Mouse (Mus musculus) kidney, embryonic 15.5 days (tissue): Measurements from ENCODE around the gene Arrdc4. TPM values are rescaled to one million over a fixed set of nuclear protein-coding genes. Genes with fewer than 3 reads are reported as not detected.
A peak's percentile ranks its signal among the peaks of the same experiment; 100 is the strongest.

ENCODE experiments used
- ATAC-seq: fragments of 200-750 bp; cut with Nextera tagmentation; replicated peaks from 2 replicates; pipeline ENCODE4 v1.8.0; 2017; ENCODE audit warnings: moderate TSS enrichment; ENCODE audit not compliant: low FRiP score
- H3K27ac ChIP-seq: fragments of 300-500 bp; sonication (generic); 2 replicates; pipeline ENCODE4 v1.5.1; 2015; ENCODE audit warnings: mild to moderate bottlenecking, inconsistent platforms
- H3K27me3 ChIP-seq: fragments of 300-500 bp; sonication (generic); 2 replicates; pipeline ENCODE4 v1.6.1; 2015; ENCODE audit warnings: inconsistent platforms
- H3K36me3 ChIP-seq: fragments of 300-500 bp; sonication (generic); 2 replicates; pipeline ENCODE4 v1.6.1; 2015; ENCODE audit warnings: inconsistent platforms
- H3K4me1 ChIP-seq: fragments of 300-500 bp; sonication (generic); 2 replicates; pipeline ENCODE4 v1.6.1; 2015; ENCODE audit warnings: inconsistent platforms
- H3K4me2 ChIP-seq: fragments of 300-500 bp; sonication (generic); 2 replicates; pipeline ENCODE4 v1.6.1; 2015; ENCODE audit warnings: moderate library complexity, mild to moderate bottlenecking, inconsistent platforms
- H3K4me3 ChIP-seq: fragments of 300-500 bp; sonication (generic); replicated peaks from 2 replicates; pipeline ENCODE4 v1.5.1; 2015; ENCODE audit warnings: mild to moderate bottlenecking, inconsistent platforms
- H3K9ac ChIP-seq: fragments of 300-500 bp; sonication (generic); 2 replicates; pipeline ENCODE4 v1.6.1; 2015; ENCODE audit warnings: mild to moderate bottlenecking, inconsistent platforms
- H3K9me3 ChIP-seq: fragments of 300-500 bp; sonication (generic); replicated peaks from 2 replicates; pipeline ENCODE4 v1.6.1; 2016; ENCODE audit warnings: inconsistent platforms
- WGBS: fragments of 180-500 bp; shearing (Covaris S2); methylation state at CpG from one replicate; pipeline ENCODE4 v1.1.7; 2015; ENCODE audit warnings: mixed read lengths; 5-methylcytosine and 5-hydroxymethylcytosine counted together
- polyA plus RNA-seq: library from polyadenylated mRNA; unstranded; fragments of >200 nt; fragmentation: Nextera tagmentation; extraction: Ambion mirVana; gene quantifications from 2 replicates; pipeline ENCODE4 v1.2.1, GENCODE M21; 2015

Gene Arrdc4
- polyA plus RNA-seq, 1 experiment from 2014 or later: 27.6 TPM

DNA sequence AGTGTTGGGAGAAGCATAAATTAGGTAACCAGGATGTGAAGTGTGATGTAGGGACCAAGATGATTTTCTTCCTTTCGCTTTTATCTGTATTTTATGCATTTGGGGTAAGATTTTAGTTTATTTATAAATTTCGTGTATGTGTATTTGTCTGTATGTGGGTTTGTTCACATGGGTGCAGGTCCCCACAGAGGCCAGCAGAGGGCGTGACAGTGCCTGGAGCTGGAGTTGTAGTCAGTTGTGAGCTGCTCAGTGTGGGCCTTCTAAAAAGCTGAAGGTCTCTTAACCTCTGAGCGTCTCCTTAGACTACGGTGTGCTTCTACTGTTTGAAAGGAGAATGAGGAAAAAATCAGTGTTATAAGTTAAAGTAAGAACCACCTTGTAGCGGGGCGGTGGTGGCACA lies 43.9 kb downstream of the Arrdc4 start:
- Histone ChIP-seq H3K9ac (no peak overlapping the region), H3K9me3 (no peaks in the 10 kb centered on the region), H3K36me3 (no peaks in the 10 kb centered on the region), H3K4me2 (no peak overlapping the region), H3K4me3 (no peak overlapping the region), H3K27me3 (no peaks in the 10 kb centered on the region), H3K4me1 (no peaks in the 10 kb centered on the region), H3K27ac (no peak overlapping the region)
- WGBS: 94% methylated on average over 7 of the region's 7 CpGs
- no peak for ATAC-seq

DNA sequence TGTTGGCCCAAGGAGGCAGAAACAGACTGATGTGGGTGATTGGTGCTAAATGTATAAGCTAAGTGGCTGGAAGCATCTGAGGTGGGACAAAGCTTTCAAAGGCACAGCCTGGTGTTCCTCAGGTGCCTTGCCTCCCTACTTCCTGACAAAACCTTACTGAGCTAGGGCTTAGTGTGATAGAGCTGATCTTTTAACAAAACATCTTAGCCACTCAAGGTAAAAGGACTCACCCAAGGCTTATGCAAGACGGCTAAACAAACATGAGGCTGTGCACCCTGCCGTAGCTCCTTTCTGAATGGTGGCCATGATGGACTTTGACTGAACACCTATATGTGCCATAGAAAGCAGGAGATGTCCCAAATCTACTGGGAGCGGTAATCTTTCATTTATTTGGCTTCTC lies 51.7 kb downstream of the Arrdc4 start:
- H3K4me3 ChIP-seq: no peak overlapping the region
- WGBS: 94% methylated on average over 3 of the region's 3 CpGs
- H3K27ac ChIP-seq: no peak overlapping the region
- H3K9ac ChIP-seq: no peak overlapping the region
- H3K36me3 ChIP-seq: no peaks in the 10 kb centered on the region
- no peaks in the 10 kb centered on the region for H3K4me1 ChIP-seq
- ATAC-seq: no peak
- H3K4me2 ChIP-seq: no peak overlapping the region
- no peaks in the 10 kb centered on the region for H3K27me3 ChIP-seq
- H3K9me3 ChIP-seq: no peaks in the 10 kb centered on the region

GRCm38 (mm10) chr7:68696908-68697307 lies 52.1 kb downstream of the Arrdc4 start:
- peak; percentile 62; the same call in 1 of the 2 replicates for ATAC-seq
- H3K4me2 ChIP-seq: no peak overlapping the region
- no peak overlapping the region for H3K9ac ChIP-seq
- no peaks in the 10 kb centered on the region for H3K36me3 ChIP-seq
- H3K4me1 ChIP-seq: no peaks in the 10 kb centered on the region
- H3K27me3 ChIP-seq: no peaks in the 10 kb centered on the region
- no peak overlapping the region for H3K27ac ChIP-seq
- H3K4me3 ChIP-seq: no peak overlapping the region
- no peaks in the 10 kb centered on the region for H3K9me3 ChIP-seq
- 47% methylated on average over 6 of the region's 6 CpGs for WGBS

DNA sequence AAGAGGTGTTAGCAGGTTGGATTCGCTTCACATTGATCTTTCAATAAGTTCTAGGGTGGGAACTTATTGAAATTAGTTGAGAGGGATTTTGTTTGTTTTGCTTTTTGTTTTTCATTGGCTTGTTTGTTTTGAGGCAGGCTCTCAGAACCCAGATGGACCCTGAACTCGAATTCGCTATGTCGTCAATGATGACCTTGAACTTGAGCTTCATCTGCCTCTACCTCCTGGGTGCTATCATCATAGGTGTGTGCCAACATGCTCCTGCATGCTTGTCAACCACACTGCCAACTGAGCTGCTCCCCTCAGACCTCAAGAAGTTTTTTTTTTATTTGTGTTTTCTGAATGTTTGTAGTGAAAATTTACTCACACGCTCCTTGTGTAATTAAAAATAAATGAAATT lies 52.6 kb downstream of the Arrdc4 start:
- no peaks in the 10 kb centered on the region for H3K27me3 ChIP-seq
- H3K27ac ChIP-seq: no peak overlapping the region
- no peak for ATAC-seq
- no peaks in the 10 kb centered on the region for H3K4me1 ChIP-seq
- WGBS: 92% methylated on average over 5 of the region's 5 CpGs
- no peaks in the 10 kb centered on the region for H3K36me3 ChIP-seq
- no peaks in the 10 kb centered on the region for H3K9me3 ChIP-seq
- no peak overlapping the region for H3K4me3 ChIP-seq
- no peak overlapping the region for H3K4me2 ChIP-seq
- no peak overlapping the region for H3K9ac ChIP-seq

DNA sequence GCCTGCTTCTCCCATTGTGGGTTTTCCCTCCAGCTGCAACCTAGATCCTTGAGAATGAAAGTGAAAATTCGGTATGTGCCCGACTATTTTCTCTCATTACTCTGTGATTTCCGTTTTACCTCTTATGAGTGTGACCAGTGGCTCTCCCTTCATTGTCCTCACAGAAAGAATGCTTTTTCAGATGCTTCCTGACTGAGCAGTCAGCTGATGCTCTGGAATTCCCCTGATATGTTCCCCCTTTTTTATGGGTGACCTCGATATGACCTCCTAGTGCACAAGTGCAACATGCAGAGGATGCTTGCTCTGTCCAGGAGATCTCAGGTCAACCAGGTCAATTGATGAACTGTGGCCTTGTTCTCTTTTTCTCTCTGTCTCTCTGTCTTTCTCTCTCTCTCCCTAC lies 56.3 kb downstream of the Arrdc4 start:
- no peak overlapping the region for H3K4me3 ChIP-seq
- H3K27me3 ChIP-seq: no peaks in the 10 kb centered on the region
- H3K27ac ChIP-seq: 0 out of 2 replicates have a peak overlapping the region, but pooled peaks have one; percentile 0
- no peak overlapping the region for H3K4me2 ChIP-seq
- no peaks in the 10 kb centered on the region for H3K4me1 ChIP-seq
- WGBS: 60% methylated on average over 4 of the region's 4 CpGs
- no peak overlapping the region for H3K9ac ChIP-seq
- H3K9me3 ChIP-seq: peaks cover 4% of the 10 kb centered on the region; the same call in 1 of the 2 replicates
- H3K36me3 ChIP-seq: no peaks in the 10 kb centered on the region
- no peak for ATAC-seq

DNA sequence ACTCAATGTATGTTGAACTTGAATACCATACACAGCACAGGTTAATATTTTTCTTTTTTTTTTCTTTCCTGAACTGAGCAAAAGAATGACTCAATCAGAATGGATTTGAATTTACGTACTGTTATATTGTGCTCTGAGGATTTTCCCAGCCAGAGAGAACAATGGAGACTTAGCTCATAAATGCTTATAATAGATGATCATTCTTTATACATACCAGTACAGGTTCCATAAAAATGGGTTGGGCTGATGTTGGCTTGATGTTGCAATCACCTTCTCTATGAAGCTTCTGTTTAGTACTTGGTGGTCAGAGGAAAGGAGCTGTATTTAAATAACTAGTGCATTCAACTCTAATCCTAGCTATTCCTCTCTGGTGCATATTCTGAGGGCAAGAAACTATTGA lies 57.6 kb downstream of the Arrdc4 start:
- Histone ChIP-seq H3K36me3 (no peaks in the 10 kb centered on the region), H3K27me3 (no peaks in the 10 kb centered on the region), H3K9me3 (peaks cover 4% of the 10 kb centered on the region; the same call in 1 of the 2 replicates), H3K4me2 (no peak overlapping the region), H3K4me3 (no peak overlapping the region), H3K27ac (no peak overlapping the region), H3K4me1 (peaks cover 5% of the 10 kb centered on the region), H3K9ac (no peak overlapping the region)
- no peak for ATAC-seq
- WGBS: 79% methylated on average over 1 of the region's 1 CpGs

DNA sequence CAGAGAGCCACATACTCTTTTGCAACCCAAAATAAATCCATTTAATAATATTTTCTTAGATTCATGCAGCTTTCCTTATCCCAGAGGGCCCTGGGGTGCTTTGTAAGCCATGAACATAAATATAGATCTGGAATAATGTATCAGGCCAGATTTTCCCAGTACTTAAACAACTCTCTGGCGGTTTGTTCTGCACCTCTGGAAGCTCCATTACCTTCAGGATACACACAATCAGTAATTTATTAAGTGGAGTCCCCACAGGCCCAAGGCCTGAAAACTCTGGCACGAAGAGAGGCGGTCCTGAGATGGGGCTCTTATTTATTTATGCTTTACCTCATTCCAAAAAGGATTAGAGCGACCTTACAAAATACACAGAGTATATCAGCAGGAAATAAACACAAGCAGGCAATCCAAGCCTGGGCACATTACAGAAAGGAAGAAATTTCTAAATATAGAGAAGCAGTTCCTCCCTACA lies 61.9 kb downstream of the Arrdc4 start:
- Histone ChIP-seq H3K27me3 (no peaks in the 10 kb centered on the region), H3K9ac (no peak overlapping the region), H3K27ac (peak overlapping the region; percentile 61), H3K36me3 (no peaks in the 10 kb centered on the region), H3K4me2 (no peak overlapping the region), H3K9me3 (peaks cover 4% of the 10 kb centered on the region; the same call in 1 of the 2 replicates), H3K4me3 (no peak overlapping the region), H3K4me1 (peaks cover 8% of the 10 kb centered on the region)
- peak; percentile 67; the same call in 1 of the 2 replicates for ATAC-seq
- WGBS: 35% methylated on average over 4 of the region's 4 CpGs
